In the genomic region with DNA sequence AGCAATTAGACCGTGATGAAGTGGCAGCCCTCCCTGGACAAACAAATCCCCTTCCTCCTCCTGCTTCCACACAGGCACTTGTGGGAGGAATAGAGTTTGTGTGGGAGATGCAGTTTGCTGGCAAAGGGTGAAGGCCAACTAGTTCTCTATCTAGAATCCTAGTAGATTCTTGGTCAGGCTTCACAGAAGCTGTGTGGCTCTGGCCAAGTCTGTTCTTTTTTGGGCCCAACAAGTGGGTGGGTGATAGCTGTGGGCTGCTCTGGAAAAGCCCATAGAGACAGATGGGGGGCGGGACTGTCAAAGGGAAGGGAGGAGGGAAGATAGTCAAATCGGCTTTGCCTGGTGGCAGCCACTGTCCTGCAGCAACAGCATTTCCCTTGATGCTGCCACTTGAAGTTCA, we compare ENCODE assay signal across 9 mouse cellular contexts.
DNase-seq lines count a peak whose midpoint lies in the region.
"Had no signal": no experiment of that assay in that cellular context is flagged by ENCODE, and none has a peak within 500 bp of the region (broad histone marks: within the 10 kb centered on the region; RNA-seq: fewer than 3 reads in every experiment).

No protein-coding gene starts in this region.

- DNase-seq in layer of hippocampus, adult 11-12 months (ENCODE audit: low spot score) = peak; percentile 77
- no peak for DNase-seq in layer of hippocampus, adult 9-10 months (ENCODE audit: low spot score)
- DNase-seq in frontal cortex, postnatal 10 days (ENCODE audit: low spot score in 2 of 2) = peak; percentile 60 to 75
- DNase-seq in layer of hippocampus, adult 9-11 months = peak; percentile 88
- peak; percentile 65 for DNase-seq in right cerebral cortex, postnatal 14 days
- DNase-seq in cerebellum, postnatal 14 days = no peak
- DNase-seq in natural killer cell, adult 2 months (ENCODE audit: low spot score in 2 of 2) = no peak
- DNase-seq: cerebellum, adult 9-10 months; midbrain, embryonic 14.5 days had no signal

Comparison
In these comparisons a context has a peak if more than half of its experiments do, and no peak if none do; other contexts are left out.
1. DNase-seq: peak in layer of hippocampus, adult 11-12 months (single experiment), frontal cortex, postnatal 10 days (2 of 2), layer of hippocampus, adult 9-11 months (single experiment) and right cerebral cortex, postnatal 14 days (single experiment); none in layer of hippocampus, adult 9-10 months (single experiment), cerebellum, postnatal 14 days (0 of 2) and natural killer cell, adult 2 months (0 of 2).